Mouse (Mus musculus): Measurements from ENCODE around the gene Hoxa3. TPM values are rescaled to one million over a fixed set of nuclear protein-coding genes. Genes with fewer than 3 reads are reported as not detected.

Hoxa3 gene
- total RNA-seq, 2 experiments from 2014 or later: not detected

DNA sequence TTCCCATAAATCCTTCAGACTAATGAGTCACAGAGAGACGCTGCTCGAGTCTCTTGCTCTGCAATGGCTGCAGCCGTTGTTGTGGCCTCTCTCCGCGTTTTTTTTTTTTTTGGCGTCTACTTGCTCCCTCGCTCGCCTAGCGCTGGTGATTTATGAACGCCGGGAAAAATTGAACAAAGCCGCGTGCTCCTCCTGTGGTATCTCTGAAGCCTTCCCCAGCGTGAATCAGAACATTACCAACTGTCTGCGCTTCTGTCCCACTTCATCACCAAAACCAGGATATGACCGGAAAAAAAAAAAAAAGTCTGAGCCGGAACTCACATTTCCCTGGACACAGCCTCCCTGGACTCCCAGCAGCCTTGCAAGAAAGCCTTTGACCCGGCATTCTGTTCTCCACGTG is 27.9 kb downstream of the Hoxa3 start:
- DNase-seq (ENCODE audit: low spot score in 2 of 2): no peak

- DNase-seq (ENCODE audit: low spot score in 2 of 2): no peak
These were observed 28.5 kb downstream of the Hoxa3 start for GRCm38 (mm10) chr6:52184668-52185067.

GRCm38 (mm10) chr6:52183311-52184080 is 29.6 kb downstream of the Hoxa3 start:
- DNase-seq (ENCODE audit: low spot score in 2 of 2): no peak

DNA sequence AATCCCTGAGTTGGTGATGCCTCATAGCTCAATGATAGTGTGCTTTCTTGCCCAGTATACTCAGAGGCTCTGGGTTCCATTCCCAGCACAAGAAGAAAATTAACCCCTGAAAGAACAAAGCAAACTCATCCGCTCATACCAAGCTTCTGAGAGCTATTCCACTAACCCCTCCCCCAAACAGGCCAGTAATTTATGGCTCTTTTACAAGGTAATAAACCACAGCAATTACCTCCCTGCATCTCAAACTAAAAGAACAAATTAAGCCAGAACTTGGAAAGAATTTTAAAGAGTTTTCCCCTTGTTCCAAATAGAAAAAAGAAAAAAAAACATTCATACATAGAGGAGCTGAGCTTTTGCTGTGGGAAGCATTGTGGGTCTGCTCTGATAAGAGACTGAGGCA is 30.3 kb downstream of the Hoxa3 start:
- no peak for DNase-seq (ENCODE audit: low spot score in 2 of 2)

DNA sequence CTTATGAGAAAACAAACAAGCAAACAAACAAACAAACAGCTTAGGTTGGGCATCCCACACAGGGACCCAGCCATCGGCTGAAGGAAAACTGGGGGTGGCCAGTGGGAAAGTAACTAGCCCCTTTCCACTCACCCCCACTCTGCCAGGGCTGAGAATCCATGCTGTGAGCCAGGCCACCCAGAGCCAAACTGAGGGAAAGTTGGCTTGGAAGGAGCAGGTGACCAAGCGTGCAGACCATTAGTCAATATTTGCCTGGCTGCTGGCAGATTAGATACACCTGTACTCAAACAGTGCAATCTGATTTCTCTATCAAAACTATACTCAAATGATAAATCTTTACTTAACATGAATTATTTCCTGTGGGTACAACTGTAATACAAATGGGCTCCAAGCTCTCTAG is 31.1 kb downstream of the Hoxa3 start:
- no peak for DNase-seq (ENCODE audit: low spot score in 2 of 2)

DNA sequence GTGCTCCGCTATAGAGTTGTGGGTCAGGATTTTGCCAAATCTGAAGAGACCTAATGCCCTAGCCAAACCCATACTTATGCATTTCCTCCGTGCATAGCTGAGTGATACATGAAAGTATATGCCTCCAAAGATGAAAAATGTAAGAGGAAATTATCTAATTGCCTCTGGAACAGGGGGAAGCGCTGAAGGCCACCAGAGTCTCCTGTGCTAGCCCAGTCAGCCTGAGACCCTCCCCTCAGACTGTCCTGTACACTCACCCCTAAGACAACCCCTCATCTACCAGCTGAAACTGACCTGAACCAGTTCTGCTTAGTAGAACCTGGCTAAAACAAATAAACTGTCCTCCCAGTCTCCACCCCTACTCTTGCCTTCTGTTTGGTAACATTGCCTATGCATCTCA is 32.4 kb downstream of the Hoxa3 start:
- DNase-seq (ENCODE audit: low spot score in 2 of 2): no peak

DNA sequence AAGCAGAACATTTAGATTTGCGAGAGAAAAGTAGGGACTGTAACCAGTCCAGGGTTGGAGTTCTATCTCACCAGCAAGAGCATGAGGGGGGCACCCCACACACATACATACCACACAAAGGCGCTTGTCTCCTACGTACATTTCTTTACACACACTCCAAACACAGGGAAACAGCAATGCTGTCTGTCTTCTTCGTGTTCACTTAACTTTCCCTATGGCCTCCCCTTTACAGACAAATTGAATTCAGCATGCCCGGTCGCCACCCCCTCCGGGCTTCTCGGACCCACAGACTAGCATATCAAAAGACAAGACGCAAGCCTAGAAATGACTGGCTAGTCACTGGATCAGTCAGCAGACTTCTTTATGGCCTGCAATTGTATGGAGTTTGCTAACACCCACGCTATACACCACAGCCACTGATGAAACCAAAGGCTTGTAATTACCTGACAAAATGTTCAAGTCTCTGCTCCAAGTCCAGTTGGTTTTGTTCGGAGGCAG is 32.9 kb downstream of the Hoxa3 start:
- no peak for DNase-seq (ENCODE audit: low spot score in 2 of 2)

- no peak for DNase-seq (ENCODE audit: low spot score in 2 of 2)
These were observed 33.4 kb downstream of the Hoxa3 start for GRCm38 (mm10) chr6:52179690-52180089.

DNA sequence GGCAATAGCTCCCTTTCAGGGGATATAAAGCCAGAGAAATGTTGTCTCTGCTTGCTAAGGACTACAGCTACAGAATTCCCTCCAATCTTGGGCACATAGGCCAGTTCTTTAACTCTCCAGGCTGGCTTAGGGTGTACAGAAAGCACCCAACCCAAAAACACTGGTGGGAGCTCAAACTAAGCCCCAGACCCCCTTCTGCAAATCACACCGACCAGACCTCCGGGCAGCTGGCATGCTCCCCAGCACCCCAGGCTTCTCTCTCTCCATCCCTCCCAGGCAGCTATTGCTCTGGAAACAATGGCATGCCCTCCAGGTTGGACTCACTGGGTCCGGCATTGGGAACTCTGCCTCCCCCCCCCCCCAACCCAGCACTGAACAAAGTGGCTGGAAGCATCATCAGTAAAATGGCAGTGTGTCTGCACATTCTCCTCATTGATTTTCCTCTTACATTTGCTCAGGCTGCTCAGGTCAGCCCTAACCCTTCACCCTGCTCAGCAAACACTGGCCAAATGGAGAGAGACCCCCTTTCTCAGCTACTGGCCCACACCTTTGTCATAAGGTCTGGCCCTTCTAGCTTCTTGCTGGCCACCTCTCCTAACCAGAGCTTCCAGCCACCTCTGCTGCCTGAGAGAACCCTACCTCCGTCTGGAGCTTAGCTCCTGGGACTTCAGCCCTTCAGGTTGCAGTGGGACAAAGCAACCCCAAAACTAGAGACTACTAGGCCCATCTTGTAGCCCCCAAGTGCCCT is 34.0 kb downstream of the Hoxa3 start:
- DNase-seq (ENCODE audit: low spot score in 2 of 2): no peak

DNA sequence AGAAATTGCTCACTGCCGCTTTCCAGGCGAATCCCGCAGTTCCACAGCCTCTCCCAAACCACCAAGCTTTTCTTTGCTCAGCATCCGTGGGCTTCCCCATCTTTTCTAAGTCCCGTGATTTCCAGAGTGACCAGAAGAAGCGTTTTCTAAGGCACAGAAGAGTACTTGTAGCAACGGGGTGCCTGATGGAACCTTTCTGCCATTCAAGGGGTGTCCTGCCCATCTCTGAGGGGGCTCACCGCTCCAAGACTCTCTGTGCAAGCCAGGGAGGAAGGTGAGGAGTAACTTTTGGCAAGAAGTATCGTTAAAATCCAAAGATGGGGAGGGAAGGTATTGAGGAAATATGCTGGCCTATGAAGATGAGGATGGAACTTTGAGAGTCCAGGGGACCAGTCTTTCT is 35.3 kb downstream of the Hoxa3 start:
- DNase-seq (ENCODE audit: low spot score in 2 of 2): no peak

- DNase-seq (ENCODE audit: low spot score in 2 of 2): no peak
These were observed 35.9 kb downstream of the Hoxa3 start, which contains the start of gene 5730596B20Rik for GRCm38 (mm10) chr6:52177061-52177735. 5730596B20Rik (plus strand) TSS chr6:52177498.

- DNase-seq (ENCODE audit: low spot score in 2 of 2): no peak
These were observed 36.7 kb downstream of the Hoxa3 start for GRCm38 (mm10) chr6:52176391-52176790.

DNA sequence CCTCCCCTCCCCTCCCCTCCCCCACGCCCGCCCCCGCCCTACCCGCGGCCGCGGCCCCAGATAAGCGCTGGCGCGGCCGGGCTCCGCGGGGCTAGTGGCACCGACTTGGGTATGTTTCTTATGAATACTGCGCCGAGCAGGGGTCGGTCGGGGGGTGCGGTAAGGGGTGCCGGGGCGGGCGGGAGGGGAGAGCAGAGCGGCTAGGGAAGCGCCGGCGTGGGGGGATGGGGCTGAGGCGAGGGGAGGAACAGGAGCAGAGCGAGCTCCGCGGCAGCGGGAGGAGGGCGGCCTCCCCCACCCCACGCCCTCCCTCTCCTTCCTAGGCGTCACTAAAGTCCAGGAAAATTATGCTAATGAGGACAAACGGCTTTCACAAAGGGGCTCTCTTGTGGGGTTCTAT is 37.3 kb downstream of the Hoxa3 start:
- DNase-seq (ENCODE audit: low spot score in 2 of 2): no peak

DNA sequence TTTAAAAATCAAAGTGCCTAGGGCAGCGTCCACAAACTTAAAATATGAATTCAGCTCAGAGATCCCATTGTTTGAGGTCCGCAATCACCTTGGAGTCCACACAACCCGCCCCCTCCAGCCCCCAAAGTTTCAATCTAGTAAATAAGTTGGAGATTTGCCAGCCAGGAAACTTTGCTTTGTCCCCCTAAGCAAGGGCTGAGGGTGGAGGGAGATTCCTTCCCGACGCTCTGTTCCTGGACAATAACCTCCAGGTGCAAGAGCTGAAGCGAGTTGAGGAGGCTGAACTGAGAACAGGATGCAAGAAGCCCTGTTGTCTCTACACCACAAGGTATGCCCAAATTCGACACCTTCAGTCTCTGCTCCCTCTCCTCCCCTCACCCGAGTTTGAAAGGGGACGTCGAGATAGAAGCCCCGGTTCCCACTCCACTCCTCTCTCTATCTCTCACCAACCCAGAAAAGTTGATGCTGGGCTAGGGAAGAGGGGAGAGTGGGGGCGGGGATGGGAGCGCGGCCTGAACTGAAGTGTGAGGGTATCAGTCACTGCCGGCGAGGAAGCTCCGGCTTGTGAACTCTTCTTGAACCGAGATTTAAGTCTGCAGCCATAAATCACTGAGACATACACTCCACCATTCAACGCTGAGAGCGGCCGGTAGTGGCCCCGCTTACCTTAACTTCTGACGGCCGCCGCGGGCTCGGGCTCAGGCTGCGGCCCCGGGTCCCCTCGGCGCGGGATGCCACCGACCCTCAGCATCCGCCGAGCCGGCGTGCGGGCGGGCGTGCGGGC is 38.0 kb downstream of the Hoxa3 start:
- no peak for DNase-seq (ENCODE audit: low spot score in 2 of 2)

DNA sequence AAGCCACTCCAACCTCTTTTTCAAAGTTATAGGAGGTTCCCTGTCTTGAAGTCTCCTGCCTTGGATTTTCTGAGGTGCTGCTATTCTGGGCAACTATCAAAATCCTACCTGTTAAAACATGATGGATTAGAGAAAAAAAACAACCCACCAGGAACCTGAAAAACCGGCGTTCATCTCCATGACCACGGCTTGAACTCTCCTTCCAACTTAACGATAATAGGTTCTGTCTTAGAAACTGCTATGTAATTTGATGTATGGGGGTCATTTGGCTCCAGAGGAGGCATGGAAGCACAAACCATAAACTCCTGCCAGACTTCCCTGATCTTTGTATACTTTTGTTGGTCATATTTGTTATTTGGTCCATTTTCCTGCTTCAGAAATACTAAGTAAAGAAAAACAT is 39.5 kb downstream of the Hoxa3 start:
- DNase-seq (ENCODE audit: low spot score in 2 of 2): no peak

DNA sequence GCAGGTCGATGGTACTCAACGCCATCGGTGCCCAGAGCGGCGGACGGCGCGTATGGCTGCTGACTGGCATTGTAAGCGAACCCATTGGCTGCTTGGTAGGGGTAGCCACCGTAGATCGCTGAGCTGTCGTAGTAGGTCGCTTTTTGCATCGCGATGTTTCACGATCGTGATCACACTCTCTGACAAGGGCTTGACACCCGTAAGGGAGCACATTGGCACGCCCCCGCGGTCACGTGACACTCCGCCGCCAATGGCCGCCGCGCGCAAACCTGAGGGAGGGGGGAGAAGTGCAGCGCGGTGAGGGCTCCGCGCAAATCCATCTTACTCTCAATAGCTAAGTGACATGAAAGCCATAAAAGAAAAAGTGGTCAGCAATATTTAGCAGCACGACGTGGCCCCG is 40.6 kb downstream of the Hoxa3 start:
- no peak for DNase-seq (ENCODE audit: low spot score in 2 of 2)

GRCm38 (mm10) chr6:52171938-52172337 is 41.2 kb downstream of the Hoxa3 start:
- DNase-seq (ENCODE audit: low spot score in 2 of 2): no peak

DNA sequence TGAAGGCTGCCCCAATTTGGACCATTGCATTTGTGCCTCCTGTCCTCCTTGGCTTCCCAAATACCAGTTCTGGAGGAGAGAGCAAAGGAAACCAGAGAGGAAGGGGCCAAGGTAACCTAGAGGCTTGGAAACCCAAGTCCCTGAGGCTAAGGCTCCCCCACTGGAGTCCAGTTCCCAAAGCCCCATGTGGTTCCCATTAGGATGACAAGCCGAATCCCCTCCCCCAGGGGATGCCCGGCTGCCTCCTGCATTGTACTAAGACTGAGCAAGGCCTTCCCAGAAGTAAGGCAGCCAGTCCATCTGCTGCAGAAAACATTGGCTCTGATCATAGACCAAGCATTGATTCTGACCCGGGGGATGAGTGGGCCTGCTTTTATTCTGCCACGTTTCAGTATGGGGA is 41.8 kb downstream of the Hoxa3 start:
- DNase-seq (ENCODE audit: low spot score in 2 of 2): no peak

DNA sequence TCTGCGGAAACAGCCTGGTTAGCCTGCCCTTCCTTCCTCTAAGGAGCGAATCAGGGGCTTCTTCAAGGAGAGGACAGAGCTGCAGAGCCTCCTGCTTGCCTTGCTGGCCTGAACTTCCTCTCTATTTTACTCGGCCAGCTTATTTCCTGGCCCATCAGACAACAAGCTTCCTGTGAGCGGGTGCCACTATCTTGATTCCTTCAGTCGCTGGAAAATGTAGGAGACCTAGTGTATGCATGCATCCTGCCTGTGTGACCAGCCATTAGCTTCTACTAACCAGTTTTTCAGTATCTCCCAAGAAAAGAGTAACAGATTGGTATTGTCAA is 42.3 kb downstream of the Hoxa3 start:
- DNase-seq (ENCODE audit: low spot score in 2 of 2): no peak

- no peak for DNase-seq (ENCODE audit: low spot score in 2 of 2)
These were observed 42.8 kb downstream of the Hoxa3 start for GRCm38 (mm10) chr6:52170166-52170897.
